Mouse (Mus musculus) cortical plate, adult 2 months (tissue): ENCODE results near the gene Rln3.

Experiments
- CTCF ChIP-seq: fragments of 200-500 bp; IDR thresholded peaks from 2 replicates; pipeline ENCODE4 v1.5.1; 2011; ENCODE audit warnings: mild to moderate bottlenecking, control low read depth, low read length; ENCODE audit not compliant: insufficient read depth; ENCODE audit errors: extremely low read depth
- POLR2A ChIP-seq: fragments of 200-500 bp; IDR thresholded peaks from 2 replicates; pipeline ENCODE4 v1.6.1; 2011; ENCODE audit warnings: mild to moderate bottlenecking, low read length, control low read depth; ENCODE audit not compliant: insufficient read depth; ENCODE audit errors: extremely low read depth

- TF ChIP-seq CTCF: no peak
- no peak for TF ChIP-seq POLR2A
Measured at GRCm38 (mm10) chr8:84021096-84021495, 23.7 kb downstream of the Rln3 start, which contains the start of gene Palm3.
